Mouse (Mus musculus): ENCODE results near the gene Gm45902.

Gene Gm45902

DNA sequence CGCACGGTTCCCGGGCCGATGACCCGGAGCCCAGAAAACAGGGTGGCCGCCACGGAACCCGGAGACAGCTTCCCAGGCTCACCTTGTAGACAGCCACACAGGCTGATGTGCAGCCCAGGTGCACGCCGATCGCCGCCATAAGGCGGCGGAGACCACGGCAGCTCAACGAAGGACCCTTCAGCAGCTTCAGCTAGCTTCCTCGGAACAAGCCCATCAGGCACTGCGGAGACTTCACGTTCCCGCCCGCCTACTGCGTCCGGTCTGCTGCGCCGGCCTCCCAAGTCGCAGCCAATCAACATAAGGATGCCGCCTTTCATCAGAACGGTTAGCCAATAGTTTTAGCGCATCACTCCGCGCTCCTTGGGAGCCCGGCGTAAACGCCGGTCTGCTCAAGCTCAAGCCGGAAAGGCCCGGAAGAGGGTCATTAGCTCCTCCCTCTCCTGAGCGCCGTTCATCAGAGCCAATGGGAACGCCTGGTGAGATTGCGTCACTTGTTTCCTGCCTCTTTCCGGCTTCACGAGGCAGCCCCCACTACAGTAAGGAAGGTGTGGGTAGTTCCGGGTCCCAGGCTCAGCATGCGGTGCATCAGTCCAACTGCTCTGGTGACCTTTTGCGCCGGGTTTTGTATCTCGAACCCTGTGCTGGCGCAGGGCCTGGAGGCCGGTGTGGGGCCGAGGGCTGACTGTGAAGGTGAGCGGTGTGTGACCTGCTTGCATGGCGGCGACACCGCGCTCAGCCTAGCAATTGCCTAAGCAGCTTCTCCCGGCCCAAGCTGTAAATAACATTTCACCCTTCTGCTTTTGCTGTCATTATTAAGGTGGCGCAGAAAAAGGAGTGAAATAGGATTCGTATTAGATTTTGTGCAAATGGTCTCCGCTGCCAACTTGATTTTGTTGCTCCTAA, at the start of gene Gm45902, which contains the start of the genes Hspa14 and Cdnf:
Gene Gm45902 (minus strand): TSS at position 239 of the 903 bp plus-strand sequence.
Gene Hspa14 (minus strand): TSS at position 263 of the 903 bp plus-strand sequence.
Gene Cdnf (plus strand): TSS at position 479 of the 903 bp plus-strand sequence.
- peak; percentile 100 for DNase-seq (ENCODE audit: low read depth, low spot score)

GRCm38 (mm10) chr2:3546588-3546987, 34.0 kb upstream of the Gm45902 start:
- DNase-seq (ENCODE audit: low read depth, low spot score), result peak; percentile 67

DNA sequence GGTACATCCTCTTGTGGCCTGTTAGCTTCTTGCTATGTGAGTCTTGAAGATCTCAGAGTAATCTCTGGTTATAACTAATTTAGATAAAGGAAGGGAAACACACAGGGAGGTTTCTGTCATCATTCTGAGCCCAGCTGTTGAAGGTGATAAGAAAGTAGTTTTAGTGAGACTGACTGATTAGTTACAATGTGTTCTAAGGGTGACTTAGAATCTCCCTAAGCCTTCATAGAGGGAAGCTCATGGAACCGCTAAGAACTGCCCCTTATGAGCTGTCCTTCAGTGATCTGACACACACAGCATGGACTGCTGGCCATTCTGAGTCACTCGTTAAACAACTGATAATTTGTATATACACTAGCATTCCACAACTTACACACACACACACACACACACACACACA, 33.5 kb upstream of the Gm45902 start:
- no peak for DNase-seq (ENCODE audit: low read depth, low spot score)

- DNase-seq (ENCODE audit: low read depth, low spot score), result no peak
Observed at GRCm38 (mm10) chr2:3541307-3542079, 28.9 kb upstream of the Gm45902 start.

- DNase-seq (ENCODE audit: low read depth, low spot score), result no peak
Observed at GRCm38 (mm10) chr2:3526288-3526687, 13.7 kb upstream of the Gm45902 start.

DNA sequence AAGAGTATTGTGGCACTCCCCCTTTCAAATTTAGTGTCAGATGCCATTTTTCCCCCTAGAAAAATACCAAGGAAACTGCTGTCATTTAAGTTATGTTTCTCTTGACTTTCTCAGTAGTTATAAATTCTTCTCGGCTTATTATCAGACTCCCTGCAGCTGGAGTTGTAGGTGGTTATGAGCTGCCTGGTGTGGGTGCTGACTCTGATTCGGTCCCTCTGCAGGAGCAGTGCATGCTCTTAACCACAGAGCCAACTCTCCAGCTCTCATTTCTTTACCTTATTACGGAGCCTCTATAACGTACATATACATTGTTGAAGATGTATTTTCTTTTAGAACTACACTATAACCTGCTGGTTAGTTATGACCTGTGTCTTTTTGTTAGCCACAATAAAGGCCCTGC, 10.0 kb upstream of the Gm45902 start:
- DNase-seq (ENCODE audit: low read depth, low spot score), result no peak

- DNase-seq (ENCODE audit: low read depth, low spot score), result peak; percentile 54
Observed at GRCm38 (mm10) chr2:3512076-3512475, 514 bp downstream of the Gm45902 start.

- no peak for DNase-seq (ENCODE audit: low read depth, low spot score)
Observed at GRCm38 (mm10) chr2:3500886-3501285, 11.7 kb downstream of the Gm45902 start.

DNA sequence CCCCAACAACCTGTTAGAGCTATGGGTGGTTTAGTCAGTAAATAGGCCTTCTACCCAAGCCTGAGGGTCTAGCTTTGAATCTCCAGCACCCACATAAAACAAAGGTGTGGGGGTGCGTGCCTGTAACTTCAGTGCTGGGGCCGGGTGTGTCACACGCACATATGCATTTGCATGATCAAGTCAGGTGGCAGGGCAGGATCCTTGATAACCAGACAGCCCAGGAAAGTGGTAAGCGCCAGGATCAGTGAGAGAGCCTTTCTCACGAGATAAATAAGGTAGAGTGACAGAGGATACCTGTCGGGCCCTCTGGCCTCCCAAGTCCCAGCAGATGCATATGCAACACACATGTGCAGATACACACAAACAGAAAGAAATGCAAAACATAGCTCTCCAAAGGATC, 13.0 kb downstream of the Gm45902 start:
- DNase-seq (ENCODE audit: low read depth, low spot score), result no peak

DNA sequence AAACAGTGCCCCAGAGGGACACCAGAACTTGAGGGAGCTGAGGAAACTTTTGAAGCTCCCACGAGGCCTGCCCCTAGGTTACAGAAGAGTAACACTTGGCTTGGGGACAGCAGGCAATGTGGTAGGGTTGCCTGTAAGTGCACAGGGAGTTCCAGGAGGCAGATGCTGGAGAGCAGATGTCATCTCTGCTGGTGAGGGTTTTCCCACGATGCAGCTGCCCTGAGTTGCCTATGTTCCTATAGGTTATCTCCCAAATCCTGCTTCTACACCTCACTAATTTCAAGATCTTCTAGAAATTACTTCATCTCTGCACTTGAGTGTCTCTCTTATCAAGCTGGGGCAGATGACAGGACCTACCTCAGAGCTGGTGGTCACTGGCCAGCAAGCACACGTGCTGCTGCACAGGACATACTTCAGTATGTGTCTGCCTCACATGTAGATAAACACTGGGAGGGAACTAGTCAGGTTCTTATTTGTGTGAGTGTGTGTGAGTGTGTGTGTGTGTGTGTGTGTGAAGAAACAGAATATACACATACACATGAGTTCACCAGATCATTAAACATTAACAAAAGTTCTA, 18.7 kb downstream of the Gm45902 start:
- DNase-seq (ENCODE audit: low read depth, low spot score), result no peak

GRCm38 (mm10) chr2:3489816-3490215, 22.8 kb downstream of the Gm45902 start:
- DNase-seq (ENCODE audit: low read depth, low spot score), result no peak

DNA sequence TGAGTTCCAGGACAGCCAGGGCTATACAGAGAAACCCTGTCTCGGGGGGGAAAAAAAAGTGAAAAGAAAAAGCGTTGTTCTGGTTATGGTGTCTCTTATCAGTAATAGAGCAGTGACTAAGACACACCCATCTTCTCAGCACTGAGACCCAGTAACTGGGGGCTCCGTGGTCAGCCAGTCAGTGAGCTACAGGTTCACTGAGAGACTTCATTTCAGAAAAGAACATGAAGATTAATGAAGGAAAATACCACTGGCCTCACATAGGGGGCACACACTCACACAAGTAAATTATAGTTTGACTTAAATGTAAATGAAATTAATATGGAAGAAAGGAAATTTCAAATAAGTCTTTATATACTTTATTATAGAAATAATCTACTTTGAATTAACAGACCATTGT, 32.4 kb downstream of the Gm45902 start:
- DNase-seq (ENCODE audit: low read depth, low spot score), result no peak

GRCm38 (mm10) chr2:3475746-3476251, 36.8 kb downstream of the Gm45902 start:
- no peak for DNase-seq (ENCODE audit: low read depth, low spot score)

GRCm38 (mm10) chr2:3474861-3475283, 37.7 kb downstream of the Gm45902 start, which contains the start of gene Suv39h2:
Suv39h2 (minus strand) TSS chr2:3475031.
- DNase-seq (ENCODE audit: low read depth, low spot score), result peak; percentile 96

GRCm38 (mm10) chr2:3474361-3474805, 38.2 kb downstream of the Gm45902 start:
- peak; percentile 80 for DNase-seq (ENCODE audit: low read depth, low spot score)

- DNase-seq (ENCODE audit: low read depth, low spot score), result no peak
Observed at GRCm38 (mm10) chr2:3473891-3474290, 38.7 kb downstream of the Gm45902 start.

GRCm38 (mm10) chr2:3456590-3456989, 56.0 kb downstream of the Gm45902 start:
- no peak for DNase-seq (ENCODE audit: low read depth, low spot score)

All from forelimb bud, embryonic 11.5 days (tissue).